Mouse (Mus musculus) olfactory bulb, adult 2 months (tissue): ENCODE measurements around the gene Med12.

Experiments used
- CTCF ChIP-seq: fragments of 200-500 bp; IDR thresholded peaks from 2 replicates; pipeline ENCODE4 v1.5.1; 2012; ENCODE audit warnings: low read depth, mild to moderate bottlenecking, low read length, moderate library complexity; ENCODE audit not compliant: insufficient read depth
- POLR2A ChIP-seq: fragments of 200-500 bp; IDR thresholded peaks from 2 replicates; pipeline ENCODE4 v1.6.1; 2012; ENCODE audit warnings: mild to moderate bottlenecking, low read depth, low read length, moderate library complexity; ENCODE audit not compliant: insufficient read depth

DNA sequence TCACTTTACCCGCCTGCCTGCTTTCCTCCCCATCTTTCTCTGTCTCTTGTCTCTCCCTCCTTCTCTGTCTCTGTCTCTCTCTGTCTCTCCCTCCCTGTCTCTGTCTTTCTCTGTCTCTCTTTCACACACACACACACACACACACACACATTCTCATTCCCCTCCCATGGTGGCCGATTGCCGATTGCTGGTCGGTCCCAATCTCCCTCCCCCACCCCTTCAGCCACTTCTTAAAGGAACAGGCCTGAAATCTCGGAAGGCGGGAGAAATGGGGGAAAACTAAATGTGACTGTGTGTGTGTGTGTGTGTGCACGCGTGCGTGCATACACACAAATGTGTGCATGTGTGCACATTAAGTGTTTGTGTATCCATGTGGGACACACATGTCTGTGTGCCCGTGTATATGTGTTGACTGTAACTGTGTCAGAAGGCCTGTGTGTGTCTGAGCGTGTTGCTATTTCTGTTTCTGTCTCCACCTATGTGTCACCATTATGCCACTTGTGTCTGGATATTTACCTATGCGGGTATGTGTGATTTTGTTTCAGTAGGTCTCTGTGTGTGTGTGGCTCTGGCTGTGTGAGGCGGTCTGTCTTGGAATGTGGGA lies 26.7 kb downstream of the Med12 start:
- TF ChIP-seq CTCF (no peak), POLR2A (no peak)
